Mouse (Mus musculus): Measurements from ENCODE around the gene Gpsm1.

GRCm38 (mm10) chr2:26330056-26330468, 14.7 kb downstream of the Gpsm1 start:
- TF ChIP-seq POLR2A (IDR thresholded peaks at IDR 0.05; ENCODE audit: extremely low read depth, insufficient read depth, low read length) (no peak), CTCF (IDR thresholded peaks at IDR 0.05; ENCODE audit: extremely low read depth, insufficient read depth, low read length) (no peak)

Measured in cortical plate, adult 2 months (tissue).